Mouse (Mus musculus) spleen, adult 2 months (tissue): Measurements from ENCODE around the gene Ptprt.

Experiments
- CTCF ChIP-seq: fragments of 200-500 bp; IDR thresholded peaks from 2 replicates; pipeline ENCODE4 v1.5.1; 2011; ENCODE audit warnings: mild to moderate bottlenecking, inconsistent platforms; ENCODE audit not compliant: insufficient read depth, insufficient read length, insufficient replicate concordance; ENCODE audit errors: extremely low read depth
- POLR2A ChIP-seq: fragments of 200-500 bp; IDR thresholded peaks from 2 replicates; pipeline ENCODE4 v1.6.1; 2011; ENCODE audit warnings: low read depth, low read length, inconsistent platforms

DNA sequence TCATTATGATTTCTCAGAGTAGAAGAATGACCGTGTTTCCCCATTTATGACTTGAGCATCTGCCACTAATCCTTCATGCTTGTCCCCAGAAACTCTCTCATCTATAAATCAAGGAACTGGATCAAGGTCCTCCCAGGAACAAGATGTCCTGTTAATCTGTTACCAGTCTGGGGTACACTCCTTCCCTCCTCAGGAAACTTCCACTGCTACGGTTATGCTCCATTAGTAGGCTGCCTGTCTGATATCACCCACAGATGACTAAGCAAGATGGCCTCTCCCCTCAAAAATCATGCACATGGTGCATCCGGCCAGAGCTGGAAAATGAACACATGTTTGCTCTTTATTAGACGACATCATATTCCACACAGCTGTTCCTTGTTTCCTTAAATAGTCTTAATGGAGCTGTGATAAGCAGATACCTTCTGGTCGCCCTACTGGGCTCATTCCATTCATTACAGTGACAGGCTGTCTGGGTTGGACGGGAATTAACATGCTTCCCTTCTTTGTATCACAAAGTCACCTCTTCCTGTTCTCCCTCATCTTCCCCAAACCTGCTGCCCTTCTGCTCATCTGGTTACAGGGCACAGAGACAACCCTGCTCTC is 1060.6 kb downstream of the Ptprt start:
- TF ChIP-seq POLR2A (no peak), CTCF (no peak)
